Mouse (Mus musculus): ENCODE results near the gene Irf5.

The Irf5 gene

GRCm38 (mm10) chr6:29526281-29527251 lies at the start of gene Irf5:
TSS of gene Irf5 (plus strand) at chr6:29526625.
- no peak for DNase-seq (ENCODE audit: extremely low read depth, low read depth)

GRCm38 (mm10) chr6:29482691-29483090 lies 43.7 kb upstream of the Irf5 start:
- DNase-seq (ENCODE audit: extremely low read depth, low read depth) = no peak

GRCm38 (mm10) chr6:29484716-29485559 lies 41.5 kb upstream of the Irf5 start:
- no peak for DNase-seq (ENCODE audit: extremely low read depth, low read depth)

GRCm38 (mm10) chr6:29485951-29486350 lies 40.5 kb upstream of the Irf5 start:
- DNase-seq (ENCODE audit: extremely low read depth, low read depth) = no peak

DNA sequence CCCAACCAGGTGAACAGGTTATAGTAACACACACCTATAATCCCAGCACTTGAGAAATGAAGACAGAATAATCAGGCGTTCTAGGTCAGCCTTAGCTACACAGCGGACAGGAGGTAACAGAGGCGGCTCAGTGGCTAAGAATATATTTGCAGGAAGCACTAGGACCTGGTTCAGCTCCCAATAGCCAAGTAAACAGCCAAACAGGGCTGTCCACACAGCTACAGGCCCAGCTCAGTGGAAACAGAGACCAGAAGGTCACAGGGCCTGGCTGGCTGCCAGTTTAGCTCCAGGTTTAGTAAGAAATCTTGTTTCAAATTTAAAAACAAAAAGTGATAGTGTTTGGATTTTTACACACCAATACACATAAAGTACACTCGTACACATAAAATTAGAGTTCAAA lies 32.3 kb upstream of the Irf5 start:
- DNase-seq (ENCODE audit: extremely low read depth, low read depth) = no peak

- DNase-seq (ENCODE audit: extremely low read depth, low read depth) = no peak
These were observed 30.2 kb upstream of the Irf5 start for GRCm38 (mm10) chr6:29496270-29496669.

DNA sequence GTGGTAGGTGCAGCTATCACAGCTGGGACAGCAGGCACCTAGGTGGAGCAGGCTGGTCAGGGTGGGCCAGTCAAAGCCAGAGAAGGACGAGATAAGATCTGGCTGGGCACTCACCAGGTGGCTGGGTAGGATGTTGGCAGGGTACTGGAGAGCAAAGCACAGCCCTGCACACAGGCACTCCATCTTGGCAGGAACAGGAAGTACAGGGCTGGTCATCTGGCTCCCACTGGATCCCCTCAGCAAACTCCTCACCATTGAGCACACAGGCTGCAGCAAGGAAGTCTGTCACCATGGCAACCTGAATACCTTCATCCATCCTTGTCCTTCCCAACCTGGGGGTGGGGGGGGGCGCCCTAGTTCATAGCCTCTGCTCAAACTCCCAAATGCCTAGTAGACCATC lies 28.6 kb upstream of the Irf5 start:
- no peak for DNase-seq (ENCODE audit: extremely low read depth, low read depth)

DNA sequence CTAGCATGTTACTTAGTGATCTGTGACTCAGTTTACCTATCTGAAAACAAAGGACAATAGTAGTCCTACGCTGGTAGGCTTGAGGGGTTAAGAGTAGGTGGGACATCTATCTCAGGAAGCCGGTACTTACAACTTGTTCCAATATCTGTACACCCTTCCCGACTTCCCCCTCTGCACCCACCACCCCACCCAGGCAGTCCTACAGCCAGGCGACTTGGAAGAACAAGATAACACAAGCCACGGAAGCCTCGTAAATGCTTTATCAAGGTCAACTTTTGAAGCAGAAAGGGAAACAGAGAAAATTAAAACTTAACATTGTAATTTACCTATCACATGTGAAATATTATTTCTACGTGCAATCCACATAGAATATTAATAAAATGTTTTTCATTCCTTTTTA lies 26.2 kb upstream of the Irf5 start:
- peak; percentile 83 for DNase-seq (ENCODE audit: extremely low read depth, low read depth)

- peak; percentile 59 for DNase-seq (ENCODE audit: extremely low read depth, low read depth)
These were observed 25.6 kb upstream of the Irf5 start for GRCm38 (mm10) chr6:29500810-29501209.

DNA sequence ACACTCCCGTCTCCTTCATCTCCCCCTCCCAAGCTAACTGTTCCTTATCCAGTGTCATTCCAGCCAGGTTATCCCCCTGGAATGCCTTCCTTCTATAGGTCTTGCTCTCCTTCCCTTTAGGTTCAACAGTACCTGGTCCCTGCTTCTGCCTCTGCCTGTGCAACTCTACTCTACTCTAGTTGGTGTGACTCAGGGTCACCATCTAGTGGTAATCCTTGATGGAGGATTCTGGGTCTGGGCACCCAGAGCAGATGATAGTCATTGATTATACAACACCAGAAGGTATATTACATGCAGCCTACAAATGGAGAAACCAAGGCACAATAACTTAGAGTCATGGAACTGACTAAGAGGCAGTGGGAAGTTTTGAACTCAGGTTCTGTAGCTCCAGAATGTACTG lies 24.8 kb upstream of the Irf5 start:
- no peak for DNase-seq (ENCODE audit: extremely low read depth, low read depth)

DNA sequence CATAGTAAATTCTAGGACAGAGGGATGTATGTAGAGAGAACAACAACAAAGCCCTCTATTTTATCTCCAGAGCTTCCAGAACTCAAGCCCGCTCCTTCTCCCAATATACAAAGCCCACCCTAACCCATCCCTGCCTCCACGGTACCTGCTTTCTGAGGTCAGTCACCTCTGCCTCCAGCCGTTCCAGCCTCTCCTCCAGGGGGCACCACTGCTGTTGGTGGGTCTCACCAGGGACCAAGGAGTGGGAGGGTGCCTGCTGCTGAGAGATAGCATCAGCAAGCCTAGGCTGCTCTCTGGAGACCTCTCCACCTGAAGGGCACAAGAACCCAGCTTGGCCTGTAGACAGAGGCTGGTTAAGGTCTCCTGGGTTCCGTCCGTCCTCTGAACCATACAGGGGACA lies 20.9 kb upstream of the Irf5 start:
- DNase-seq (ENCODE audit: extremely low read depth, low read depth) = no peak

- DNase-seq (ENCODE audit: extremely low read depth, low read depth) = no peak
These were observed 19.6 kb upstream of the Irf5 start for GRCm38 (mm10) chr6:29506834-29507233.

GRCm38 (mm10) chr6:29507447-29508309 lies 18.7 kb upstream of the Irf5 start, which contains the start of gene Kcp:
TSS of gene Kcp (minus strand) at chr6:29507952.
- no peak for DNase-seq (ENCODE audit: extremely low read depth, low read depth)

- DNase-seq (ENCODE audit: extremely low read depth, low read depth) = no peak
These were observed 17.3 kb upstream of the Irf5 start for GRCm38 (mm10) chr6:29509086-29509485.

GRCm38 (mm10) chr6:29513284-29513683 lies 13.1 kb upstream of the Irf5 start:
- no peak for DNase-seq (ENCODE audit: extremely low read depth, low read depth)

DNA sequence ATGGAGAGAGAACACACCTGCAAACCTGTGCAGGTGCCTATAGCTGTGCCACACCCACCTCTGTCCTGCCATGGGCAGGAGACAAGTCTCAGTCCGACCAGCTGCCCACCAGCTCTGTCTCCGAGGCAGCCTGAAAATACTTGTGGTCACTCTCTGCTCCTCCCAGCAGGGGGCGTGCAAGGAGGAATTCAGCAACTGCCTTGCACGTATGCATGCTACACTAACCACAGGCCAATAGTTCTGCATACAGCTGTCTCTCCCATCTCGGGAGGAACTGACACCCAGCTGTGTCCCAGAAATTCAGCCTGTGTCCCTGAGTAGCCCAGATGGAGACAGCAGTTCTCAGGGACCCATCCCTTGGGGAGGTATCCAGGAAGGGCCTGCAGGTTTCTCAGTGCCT lies 9.3 kb upstream of the Irf5 start:
- peak; percentile 68 for DNase-seq (ENCODE audit: extremely low read depth, low read depth)

DNA sequence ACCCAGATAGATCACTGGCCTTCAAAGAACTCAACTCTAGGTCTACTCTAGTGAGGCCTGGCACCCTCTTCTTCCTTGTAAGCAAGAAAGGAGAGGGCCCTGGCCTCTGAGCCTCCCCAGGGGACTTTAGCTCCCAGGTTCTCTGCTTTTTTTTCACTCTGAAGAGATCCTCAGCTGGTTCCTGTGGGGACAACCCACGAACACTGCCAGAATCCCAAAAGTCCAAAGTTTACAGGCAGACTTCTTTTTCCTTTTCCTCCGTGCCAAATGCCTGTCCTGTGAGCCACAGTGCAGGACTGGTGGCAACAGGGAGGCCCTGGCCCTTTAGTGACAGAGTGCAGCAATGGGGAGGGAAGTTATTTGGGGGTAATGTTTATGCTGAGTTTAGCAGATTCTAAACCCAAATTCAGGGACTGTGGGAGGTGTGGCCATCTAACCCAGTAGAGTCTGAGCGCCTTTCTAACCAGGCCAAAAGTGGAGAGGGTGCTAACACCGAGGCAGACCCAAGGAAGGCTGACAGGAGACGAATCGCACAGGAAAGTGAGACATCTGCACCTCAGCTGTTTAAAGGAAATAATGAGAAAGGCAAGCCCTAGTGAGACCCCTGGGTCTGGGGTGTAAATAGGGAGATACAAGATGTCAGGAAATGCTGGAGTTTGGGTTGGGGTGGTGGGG lies 3.7 kb upstream of the Irf5 start:
- no peak for DNase-seq (ENCODE audit: extremely low read depth, low read depth)

- DNase-seq (ENCODE audit: extremely low read depth, low read depth) = no peak
These were observed 3.0 kb upstream of the Irf5 start for GRCm38 (mm10) chr6:29523301-29524033.

DNA sequence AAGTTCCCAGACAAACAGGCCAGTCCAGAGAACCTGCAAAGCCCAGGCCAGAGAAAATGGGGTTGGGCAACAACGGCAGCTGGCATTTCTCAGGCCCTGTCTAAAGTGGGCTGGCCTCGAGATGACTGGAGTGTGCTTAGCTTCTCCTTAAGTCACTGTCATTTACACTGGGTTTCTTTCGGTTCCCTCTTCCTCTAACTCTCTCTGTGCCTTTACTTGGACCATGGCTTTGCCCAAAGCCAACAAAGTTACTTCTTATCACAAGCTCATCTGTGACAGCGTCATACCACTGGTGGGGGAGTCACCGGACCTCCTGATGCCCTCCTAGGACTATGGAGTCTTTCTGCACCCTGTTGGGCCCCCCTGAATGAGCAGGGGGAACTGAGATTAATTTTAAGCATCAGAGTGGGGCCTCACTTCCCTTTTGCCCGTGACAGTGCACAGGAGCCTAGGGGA lies 2.4 kb upstream of the Irf5 start:
- no peak for DNase-seq (ENCODE audit: extremely low read depth, low read depth)

GRCm38 (mm10) chr6:29525256-29525655 lies 1.2 kb upstream of the Irf5 start:
- DNase-seq (ENCODE audit: extremely low read depth, low read depth) = no peak
